Mouse (Mus musculus) CD8-positive naive resting alpha-beta T cell, adult 2 months (primary cell): ENCODE measurements around the gene Fhl5.
"Not testable (repeated sequence)": the region's sequence is repeated elsewhere in the genome, so short reads cannot be mapped to it uniquely, and the experiment has no call there.

ENCODE experiments used
- DNase-seq, 2 experiments: peaks; one replicate each; pipeline ENCODE4 v3.0.0; 2022; ENCODE audit warnings: low read depth in 2 of 2, low spot score in 2 of 2

Fhl5 gene

GRCm38 (mm10) chr4:25242776-25243175 lies at the start of gene Fhl5:
Fhl5 (minus strand) TSS chr4:25242876.
- DNase-seq, result no peak

- DNase-seq, result not testable (repeated sequence)
These were observed 42.3 kb upstream of the Fhl5 start for GRCm38 (mm10) chr4:25285002-25285401.

- DNase-seq, result peak; percentile 81 to 89
These were observed 39.0 kb upstream of the Fhl5 start, which contains the start of gene Ufl1 for GRCm38 (mm10) chr4:25281671-25282038. Ufl1 (minus strand) TSS chr4:25281821.

GRCm38 (mm10) chr4:25280938-25281670 lies 38.4 kb upstream of the Fhl5 start:
- DNase-seq, result no peak

GRCm38 (mm10) chr4:25272861-25273627 lies 30.4 kb upstream of the Fhl5 start:
- DNase-seq, result no peak

- no peak for DNase-seq
These were observed 29.2 kb upstream of the Fhl5 start for GRCm38 (mm10) chr4:25271926-25272325.

GRCm38 (mm10) chr4:25267144-25267543 lies 24.5 kb upstream of the Fhl5 start:
- DNase-seq, result no peak

GRCm38 (mm10) chr4:25257822-25258398 lies 15.2 kb upstream of the Fhl5 start:
- no peak for DNase-seq

GRCm38 (mm10) chr4:25235663-25236062 lies 7.0 kb downstream of the Fhl5 start:
- not testable (repeated sequence) for DNase-seq

- DNase-seq, result not testable (repeated sequence)
These were observed 8.9 kb downstream of the Fhl5 start for GRCm38 (mm10) chr4:25233767-25234166.

GRCm38 (mm10) chr4:25232546-25232945 lies 10.1 kb downstream of the Fhl5 start:
- no peak for DNase-seq

GRCm38 (mm10) chr4:25227527-25227926 lies 15.1 kb downstream of the Fhl5 start:
- DNase-seq, result no peak

- DNase-seq, result no peak
These were observed 20.7 kb downstream of the Fhl5 start for GRCm38 (mm10) chr4:25221927-25222326.

GRCm38 (mm10) chr4:25213451-25213850 lies 29.2 kb downstream of the Fhl5 start:
- DNase-seq, result no peak

GRCm38 (mm10) chr4:25206166-25206565 lies 36.5 kb downstream of the Fhl5 start:
- DNase-seq, result no peak

- no peak for DNase-seq
These were observed 45.4 kb downstream of the Fhl5 start for GRCm38 (mm10) chr4:25197310-25197709.

- DNase-seq, result no peak
These were observed 63.0 kb downstream of the Fhl5 start for GRCm38 (mm10) chr4:25179617-25180208.
